Mouse (Mus musculus): ENCODE measurements at regions not wholly inside any gene's neighbourhood (a gene's known extent, or its start where the extent isn't known, plus 50 kb on each side); places are given as distances from the start of the nearest gene placed in this dataset.

GRCm38 (mm10) chrX:107577501-107577900 lies 90.3 kb upstream of the Tbx22 start:
- DNase-seq (ENCODE audit: low read depth): peak; percentile 1

Measured in c-Kit-positive CD71-positive TER-119-negative erythroid progenitor cells, embryonic 14.5 days (primary cell).